Mouse (Mus musculus) neural tube, embryonic 13.5 days (tissue): ENCODE results near the gene Hsp90ab1. TPM values are rescaled to one million over a fixed set of nuclear protein-coding genes. Genes with fewer than 3 reads are reported as not detected.
A peak's percentile ranks its signal among the peaks of the same experiment; 100 is the strongest.

Source experiments
- ATAC-seq: fragments of 200-750 bp; cut with Nextera tagmentation; 2 replicates; pipeline ENCODE4 v1.8.0; 2017; ENCODE audit warnings: low read depth, mild to moderate bottlenecking, moderate TSS enrichment, moderate library complexity
- H3K27ac ChIP-seq: fragments of 300-500 bp; sonication (generic); replicated peaks from 2 replicates; pipeline ENCODE4 v1.5.1; 2015; ENCODE audit warnings: moderate library complexity, mild to moderate bottlenecking, inconsistent platforms
- H3K27me3 ChIP-seq: fragments of 300-500 bp; sonication (generic); 2 replicates; pipeline ENCODE4 v1.6.1; 2015; ENCODE audit warnings: mild to moderate bottlenecking, inconsistent platforms
- H3K36me3 ChIP-seq: fragments of 300-500 bp; sonication (generic); 2 replicates; pipeline ENCODE4 v1.6.1; 2015; ENCODE audit warnings: mild to moderate bottlenecking, inconsistent platforms
- H3K4me1 ChIP-seq: fragments of 300-500 bp; sonication (generic); replicated peaks from 2 replicates; pipeline ENCODE4 v1.6.1; 2015; ENCODE audit warnings: inconsistent platforms
- H3K4me2 ChIP-seq: fragments of 300-500 bp; sonication (generic); 2 replicates; pipeline ENCODE4 v1.6.1; 2015; ENCODE audit warnings: inconsistent platforms, mild to moderate bottlenecking, moderate library complexity
- H3K4me3 ChIP-seq: fragments of 300-500 bp; sonication (generic); 2 replicates; pipeline ENCODE4 v1.5.1; 2015; ENCODE audit warnings: mild to moderate bottlenecking, inconsistent platforms
- H3K9ac ChIP-seq: fragments of 300-500 bp; sonication (generic); 2 replicates; pipeline ENCODE4 v1.6.1; 2015; ENCODE audit warnings: moderate library complexity, mild to moderate bottlenecking, inconsistent platforms
- H3K9me3 ChIP-seq: fragments of 300-500 bp; sonication (generic); 2 replicates; pipeline ENCODE4 v1.6.1; 2016; ENCODE audit warnings: inconsistent platforms
- WGBS: fragments of 180-500 bp; shearing (Covaris S2); methylation state at CpG from one replicate; pipeline ENCODE4 v1.1.7; 2015; 5-methylcytosine and 5-hydroxymethylcytosine counted together
- polyA plus RNA-seq: library from polyadenylated mRNA; unstranded; fragments of >200 nt; fragmentation: Nextera tagmentation; extraction: Ambion mirVana; gene quantifications from 2 replicates; pipeline ENCODE4 v1.2.1, GENCODE M21; 2015

The Hsp90ab1 gene
- polyA plus RNA-seq, 1 experiment from 2014 or later = 1,622 TPM

DNA sequence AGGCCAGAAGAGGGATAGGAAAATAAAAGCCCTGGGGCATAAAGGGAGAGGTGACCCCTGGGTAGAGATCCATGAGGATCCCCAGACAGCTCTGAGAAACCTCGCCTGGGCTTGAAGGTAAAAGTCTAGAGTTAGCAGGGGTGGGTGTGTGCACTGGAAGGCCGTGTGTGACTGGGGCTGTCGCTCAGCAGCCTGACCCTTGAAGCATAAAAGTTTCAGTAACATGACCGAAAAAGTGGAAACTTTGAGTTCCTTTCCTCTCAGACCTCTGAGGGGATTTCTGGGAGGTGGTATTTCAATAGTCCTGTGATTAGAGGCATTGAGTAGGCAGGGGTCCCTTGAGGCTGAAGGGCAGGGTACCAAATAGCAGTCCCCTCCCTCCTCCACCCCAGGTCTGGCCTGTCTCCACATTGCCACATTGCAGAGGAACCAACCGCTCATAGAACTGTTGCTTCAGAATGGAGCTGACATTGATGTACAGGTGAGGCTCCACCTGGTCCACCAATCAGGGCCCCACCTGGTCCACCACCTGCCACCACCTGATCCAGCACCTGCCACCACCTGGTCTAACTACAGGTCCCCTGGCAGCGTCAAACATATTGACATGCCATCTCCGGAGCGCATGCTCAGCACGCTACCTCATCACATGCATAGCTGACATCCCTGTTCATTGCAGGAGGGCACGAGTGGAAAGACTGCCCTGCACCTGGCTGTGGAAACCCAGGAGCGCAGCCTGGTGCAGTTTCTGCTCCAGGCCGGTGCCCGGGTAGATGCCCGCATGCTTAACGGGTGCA lies 13.1 kb downstream of the Hsp90ab1 start:
- H3K9me3 ChIP-seq = no peaks in the 10 kb centered on the region
- no peak overlapping the region for H3K4me2 ChIP-seq
- H3K4me1 ChIP-seq = peaks cover 27% of the 10 kb centered on the region
- no peak overlapping the region for H3K27ac ChIP-seq
- no peak overlapping the region for H3K4me3 ChIP-seq
- H3K9ac ChIP-seq = no peak overlapping the region
- peaks cover 11% of the 10 kb centered on the region for H3K27me3 ChIP-seq
- H3K36me3 ChIP-seq = no peaks in the 10 kb centered on the region
- ATAC-seq = no peak
- 90% methylated on average over 15 of the region's 15 CpGs for WGBS

GRCm38 (mm10) chr17:45557998-45558862 lies 14.8 kb downstream of the Hsp90ab1 start:
- Histone ChIP-seq H3K4me3 (no peak overlapping the region), H3K9ac (no peak overlapping the region), H3K9me3 (no peaks in the 10 kb centered on the region), H3K4me1 (peaks cover 20% of the 10 kb centered on the region), H3K4me2 (no peak overlapping the region), H3K27me3 (peaks cover 11% of the 10 kb centered on the region), H3K27ac (no peak overlapping the region), H3K36me3 (no peaks in the 10 kb centered on the region)
- ATAC-seq = no peak
- 73% methylated on average over 16 of the region's 16 CpGs for whole genome bisulfite sequencing

DNA sequence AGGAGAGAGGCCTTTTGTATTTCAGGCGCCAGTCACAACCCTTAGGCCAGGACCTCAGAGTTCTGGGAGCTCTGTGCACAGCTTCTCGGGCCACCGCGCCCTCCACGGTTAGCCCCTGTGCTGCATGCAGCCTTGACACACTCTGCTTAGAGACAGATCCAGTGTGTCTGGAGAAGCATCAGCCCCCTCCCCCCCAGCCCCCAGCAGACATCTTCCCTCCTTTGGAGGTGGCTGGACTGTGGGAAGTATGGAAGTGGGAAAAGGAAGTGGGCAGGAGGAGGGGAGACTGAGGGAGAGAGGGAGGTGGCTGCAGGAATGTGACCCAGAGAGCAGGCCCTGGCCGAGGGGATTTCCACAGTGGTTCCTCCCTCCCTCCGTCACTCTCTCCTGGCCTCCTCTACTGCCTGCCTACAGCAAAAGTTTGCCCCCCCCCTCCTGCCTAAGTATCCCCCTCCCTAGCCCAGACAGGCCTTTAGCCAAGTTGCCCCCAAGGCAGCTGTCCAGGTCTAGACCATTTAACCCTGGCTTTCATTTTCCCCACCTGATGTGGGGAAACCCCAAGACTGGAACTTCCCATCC lies 15.7 kb downstream of the Hsp90ab1 start:
- Histone ChIP-seq H3K9ac (0 out of 2 replicates have a peak overlapping the region, but pooled peaks have one; percentile 31), H3K4me2 (no peak overlapping the region)

DNA sequence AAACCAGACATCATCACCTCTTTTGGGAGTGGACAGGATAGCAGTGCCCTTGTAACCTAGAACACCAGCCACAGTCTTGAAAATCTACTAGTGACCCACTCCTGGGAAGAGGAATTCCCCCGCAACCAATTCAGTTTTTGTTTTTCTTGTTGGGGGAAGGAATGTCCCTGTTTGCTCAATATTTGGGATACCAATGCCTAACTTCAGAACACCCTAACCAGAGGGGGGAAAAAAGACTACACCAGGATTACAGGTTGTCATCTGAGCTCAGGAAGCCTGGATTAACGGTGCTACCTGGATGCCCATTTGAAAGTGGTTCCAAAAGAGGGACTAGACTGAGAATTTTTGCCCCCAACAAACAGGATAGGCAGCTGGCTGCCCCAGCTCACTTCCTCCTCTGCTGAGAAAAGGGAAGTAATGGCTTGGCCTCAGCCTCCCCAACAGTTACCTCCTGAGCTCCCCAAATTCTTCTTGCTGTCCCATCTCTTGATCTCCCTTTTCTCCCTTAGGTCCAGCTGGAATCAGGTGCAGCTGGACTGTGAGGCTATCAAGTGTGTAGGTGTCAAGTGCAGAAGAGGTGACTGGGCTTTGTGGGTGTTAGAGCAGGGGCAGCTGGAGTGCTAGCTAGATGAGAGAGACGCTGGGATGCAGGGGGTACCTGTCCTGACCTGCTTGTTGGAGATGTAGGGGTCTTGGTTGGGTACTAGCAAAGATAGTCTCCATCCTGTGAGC lies 16.4 kb downstream of the Hsp90ab1 start:
- Histone ChIP-seq H3K9me3 (no peaks in the 10 kb centered on the region), H3K27me3 (peaks cover 14% of the 10 kb centered on the region), H3K4me3 (peak overlapping the region; percentile 67), H3K36me3 (no peaks in the 10 kb centered on the region), H3K27ac (no peak overlapping the region), H3K9ac (peak overlapping the region; percentile 81; the same call in 1 of the 2 replicates), H3K4me1 (peaks cover 24% of the 10 kb centered on the region), H3K4me2 (peak overlapping the region; percentile 97)
- no peak for ATAC-seq
- 73% methylated on average over 3 of the region's 3 CpGs for WGBS

More for the DNA sequence above, 15.7 kb downstream of the Hsp90ab1 start:
- peaks cover 20% of the 10 kb centered on the region for H3K4me1 ChIP-seq
- 68% methylated on average over 7 of the region's 7 CpGs for WGBS
- no peak for ATAC-seq
- peaks cover 14% of the 10 kb centered on the region for H3K27me3 ChIP-seq
- H3K27ac ChIP-seq = no peak overlapping the region
- no peaks in the 10 kb centered on the region for H3K36me3 ChIP-seq
- no peak overlapping the region for H3K4me3 ChIP-seq
- H3K9me3 ChIP-seq = no peaks in the 10 kb centered on the region

- H3K9me3 ChIP-seq = no peaks in the 10 kb centered on the region
- 5% methylated on average over 14 of the region's 14 CpGs for WGBS
- H3K36me3 ChIP-seq = no peaks in the 10 kb centered on the region
- H3K27me3 ChIP-seq = peaks cover 16% of the 10 kb centered on the region
- 0 out of 2 replicates have a peak, but pooled peaks have one; percentile 2 for ATAC-seq
- H3K9ac ChIP-seq = peak overlapping the region; percentile 81
- H3K4me2 ChIP-seq = peak overlapping the region; percentile 97
- peak overlapping the region; percentile 67 for H3K4me3 ChIP-seq
- no peak overlapping the region for H3K27ac ChIP-seq
- peaks cover 26% of the 10 kb centered on the region for H3K4me1 ChIP-seq
Measured at GRCm38 (mm10) chr17:45556107-45556489, 17.0 kb downstream of the Hsp90ab1 start.

- H3K27me3 ChIP-seq = peaks cover 21% of the 10 kb centered on the region
- H3K4me1 ChIP-seq = peaks cover 26% of the 10 kb centered on the region
- ATAC-seq = peak; percentile 82
- WGBS = under 1% methylated on average over 45 of the region's 45 CpGs
- H3K4me3 ChIP-seq = peak within 1 kb of the TSS; percentile 67
- no peak within 1 kb of the TSS for H3K27ac ChIP-seq
- H3K4me2 ChIP-seq = peak within 1 kb of the TSS; percentile 97
- peak within 1 kb of the TSS; percentile 81 for H3K9ac ChIP-seq
- H3K36me3 ChIP-seq = no peaks in the 10 kb centered on the region
- no peaks in the 10 kb centered on the region for H3K9me3 ChIP-seq
Measured at GRCm38 (mm10) chr17:45555452-45556106, 17.5 kb downstream of the Hsp90ab1 start, which contains the start of gene Nfkbie. Nfkbie (plus strand) TSS chr17:45555703.

DNA sequence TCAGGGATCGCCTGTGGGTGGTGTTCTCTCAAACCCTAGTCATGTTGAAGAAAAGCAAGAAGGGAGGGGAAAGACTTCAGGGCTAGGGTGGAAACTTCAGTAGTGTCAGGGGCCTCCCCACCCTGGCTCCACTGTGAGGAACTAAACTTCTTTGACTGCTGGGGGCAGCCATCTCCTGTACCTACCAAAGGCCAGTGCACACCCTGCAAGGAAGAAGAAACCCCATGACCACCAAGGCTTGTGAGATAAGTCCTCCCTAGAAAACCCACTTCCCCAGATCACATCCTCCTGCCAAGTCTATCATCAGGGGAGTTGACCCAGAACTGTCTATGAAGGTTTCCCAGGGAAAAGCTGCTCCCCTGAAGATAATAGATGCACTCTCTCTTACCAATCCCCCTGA lies 18.7 kb downstream of the Hsp90ab1 start:
- no peak for ATAC-seq
- Histone ChIP-seq H3K4me2 (no peak overlapping the region), H3K4me3 (no peak overlapping the region), H3K36me3 (no peaks in the 10 kb centered on the region), H3K27ac (no peak overlapping the region), H3K9me3 (no peaks in the 10 kb centered on the region), H3K27me3 (peaks cover 25% of the 10 kb centered on the region), H3K4me1 (peaks cover 35% of the 10 kb centered on the region), H3K9ac (no peak overlapping the region)
- WGBS = 65% methylated on average over 1 of the region's 1 CpGs

DNA sequence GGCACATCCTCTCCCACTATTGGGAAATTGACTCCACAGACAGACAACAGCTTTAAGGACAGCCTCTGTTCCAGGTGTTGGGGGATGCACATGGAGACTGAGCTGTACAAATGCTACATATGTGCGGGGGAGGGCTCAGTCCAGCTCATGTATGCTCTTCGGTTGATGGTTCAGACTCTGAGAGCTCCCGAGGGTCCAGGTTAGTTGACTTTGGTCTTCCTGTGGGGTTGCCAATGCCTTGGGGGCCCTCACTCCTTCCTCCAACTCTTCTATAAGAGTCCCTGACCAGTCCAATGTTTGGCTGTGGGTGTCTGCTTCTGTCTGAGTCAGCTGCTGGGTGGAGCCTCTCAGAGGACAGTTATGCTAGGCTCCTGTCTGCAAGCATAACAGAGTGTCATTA lies 20.0 kb downstream of the Hsp90ab1 start:
- WGBS = 82% methylated on average over 3 of the region's 3 CpGs
- Histone ChIP-seq H3K9ac (no peak overlapping the region), H3K36me3 (no peaks in the 10 kb centered on the region), H3K27me3 (peaks cover 29% of the 10 kb centered on the region), H3K4me2 (no peak overlapping the region), H3K4me1 (peaks cover 41% of the 10 kb centered on the region), H3K27ac (no peak overlapping the region), H3K9me3 (no peaks in the 10 kb centered on the region), H3K4me3 (no peak overlapping the region)
- no peak for ATAC-seq

DNA sequence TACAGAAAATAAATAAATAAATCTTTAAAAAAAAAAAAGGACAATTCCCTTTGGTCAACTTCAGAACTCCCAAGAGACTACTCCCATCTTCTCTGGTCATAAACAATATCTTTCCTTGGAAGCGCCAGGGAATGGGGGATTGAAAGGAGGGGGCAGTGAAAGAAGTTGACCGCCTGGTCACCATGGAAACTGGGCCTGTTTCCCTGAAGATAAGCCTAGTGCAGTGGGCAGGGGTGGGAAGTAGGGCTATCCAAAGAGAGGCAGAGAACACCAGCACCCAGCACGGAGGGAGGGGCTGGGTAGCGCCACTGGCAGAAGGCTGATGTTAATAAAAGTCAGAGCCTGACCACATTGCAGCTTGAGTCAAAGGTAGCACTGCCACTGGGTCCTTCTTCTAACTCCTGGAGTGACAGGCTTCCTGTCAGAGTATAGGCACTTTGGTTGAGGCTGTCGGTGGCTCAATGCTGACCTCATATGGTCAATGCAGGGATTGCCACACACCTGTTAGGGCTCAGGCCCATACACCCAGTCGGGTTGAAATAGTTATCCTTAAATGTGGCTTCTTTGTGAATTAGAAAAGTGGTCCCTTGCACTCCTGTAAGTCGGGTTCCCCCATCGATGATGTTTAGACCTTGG lies 21.1 kb downstream of the Hsp90ab1 start:
- ATAC-seq = no peak
- WGBS = 2% methylated on average over 8 of the region's 8 CpGs
- H3K4me2 ChIP-seq = no peak overlapping the region

GRCm38 (mm10) chr17:45551249-45551796 lies 21.7 kb downstream of the Hsp90ab1 start:
- H3K27me3 ChIP-seq = peaks cover 36% of the 10 kb centered on the region
- no peak overlapping the region for H3K9ac ChIP-seq
- no peak for ATAC-seq
- H3K4me3 ChIP-seq = no peak overlapping the region
- no peaks in the 10 kb centered on the region for H3K9me3 ChIP-seq
- H3K27ac ChIP-seq = no peak overlapping the region
- H3K4me2 ChIP-seq = no peak overlapping the region
- peaks cover 7% of the 10 kb centered on the region for H3K36me3 ChIP-seq
- WGBS = 33% methylated on average over 7 of the region's 7 CpGs
- peaks cover 45% of the 10 kb centered on the region for H3K4me1 ChIP-seq

More for the DNA sequence above, 21.1 kb downstream of the Hsp90ab1 start:
- peaks cover 36% of the 10 kb centered on the region for H3K27me3 ChIP-seq
- H3K9ac ChIP-seq = no peak overlapping the region
- peaks cover 49% of the 10 kb centered on the region for H3K4me1 ChIP-seq
- H3K9me3 ChIP-seq = no peaks in the 10 kb centered on the region
- H3K27ac ChIP-seq = no peak overlapping the region
- H3K36me3 ChIP-seq = peaks cover under 1% of the 10 kb centered on the region
- H3K4me3 ChIP-seq = no peak overlapping the region
